8 mouse cellular contexts compared by ENCODE assay signal in the genomic region with DNA sequence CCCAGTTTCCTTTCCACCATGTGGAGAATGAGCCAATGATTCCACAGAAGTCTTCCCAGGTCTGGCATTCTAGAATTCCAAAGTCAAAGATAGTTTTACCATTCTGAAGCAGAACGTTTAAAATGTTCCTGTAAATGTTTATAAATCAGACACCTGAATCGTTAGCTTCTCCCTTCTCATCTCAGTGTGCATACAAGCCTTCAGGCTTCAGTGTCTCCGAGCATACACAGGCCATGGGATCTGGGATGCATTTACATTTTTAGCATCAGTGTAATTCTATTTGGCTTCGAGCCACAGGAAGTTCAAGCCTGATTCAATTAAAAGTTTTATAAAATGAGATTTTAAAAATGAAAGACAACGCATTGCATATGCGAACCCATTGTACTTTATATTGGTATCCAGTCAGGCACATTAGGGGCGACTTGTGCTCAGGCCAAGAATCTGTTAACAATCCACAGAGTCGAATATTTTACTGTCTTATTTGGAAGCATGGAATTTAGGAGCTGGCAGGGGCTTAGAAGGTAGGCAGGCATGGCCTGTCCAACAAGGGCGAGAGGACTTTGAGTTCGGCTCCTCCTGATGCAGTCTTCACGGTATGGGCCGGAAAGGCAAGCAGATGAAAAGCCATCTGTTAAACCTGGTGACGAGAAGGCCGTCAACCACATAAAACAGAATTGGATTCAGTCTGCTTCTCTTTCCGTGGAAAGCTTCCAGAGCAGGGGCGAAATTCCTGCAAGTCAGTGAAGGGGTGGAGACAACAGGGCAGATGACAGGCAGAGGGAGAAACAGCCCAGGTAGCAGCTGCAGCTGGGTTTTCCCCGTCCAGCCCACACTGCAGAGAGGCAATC.
DNase-seq lines count a peak whose midpoint lies in the region; ATAC-seq lines count a peak whose summit lies in the region.

No protein-coding gene starts in this region.

- peak overlapping the region; percentile 32; the same call in 1 of the 2 replicates for H3K4me2 ChIP-seq in heart, embryonic 16.5 days (ENCODE audit: low read depth, low read length)

- peak overlapping the region; percentile 89 for H3K27ac ChIP-seq in heart, embryonic 16.5 days (ENCODE audit: low read length)

- no peaks in the 10 kb centered on the region for H3K36me3 ChIP-seq in heart, embryonic 16.5 days (ENCODE audit: control insufficient read depth, insufficient read depth)

- H3K27me3 ChIP-seq in heart, embryonic 16.5 days (ENCODE audit: control insufficient read depth, insufficient read depth, low read length) = no peaks in the 10 kb centered on the region

- peak; percentile 53; the same call in 1 of the 2 replicates for ATAC-seq in heart, embryonic 16.5 days (replicated peaks; ENCODE audit: extremely low read depth, insufficient read depth, low FRiP score)

- no peak overlapping the region for H3K4me3 ChIP-seq in heart, embryonic 16.5 days (ENCODE audit: low read length)

- no peak for DNase-seq in heart, adult 18-20 months
- DNase-seq in cerebellum, postnatal 14 days = peak; percentile 25 to 31
- peak; percentile 39 to 57 for DNase-seq in kidney, postnatal 36 days
- peak; percentile 76 to 78 for DNase-seq in right cerebral cortex, adult 2 months (ENCODE audit: low spot score in 2 of 2)
- DNase-seq in adrenal gland, adult 18-20 months (ENCODE audit: low spot score in 2 of 2) = no peak
- no peak for DNase-seq in spleen, postnatal 4 days (ENCODE audit: low spot score in 2 of 2)
- DNase-seq in lung, adult 18-20 months = no peak

- 0 out of 2 replicates have a peak overlapping the region, but pooled peaks have one; percentile 26 for H3K9ac ChIP-seq in heart, embryonic 16.5 days (ENCODE audit: low read length)

- WGBS in heart, embryonic 16.5 days = 38% methylated on average over 17 of the region's 17 CpGs

- peaks cover 10% of the 10 kb centered on the region for H3K9me3 ChIP-seq in heart, embryonic 16.5 days (replicated peaks; ENCODE audit: control insufficient read depth, low read length)

- H3K4me1 ChIP-seq in heart, embryonic 16.5 days (ENCODE audit: control insufficient read depth, insufficient read depth, low read length) = peaks cover 27% of the 10 kb centered on the region

Comparison
In these comparisons a context has a peak if more than half of its experiments do, and no peak if none do; other contexts are left out.
1. DNase-seq: peak in cerebellum, postnatal 14 days (2 of 2), kidney, postnatal 36 days (2 of 2) and right cerebral cortex, adult 2 months (2 of 2); none in heart, adult 18-20 months (0 of 2), adrenal gland, adult 18-20 months (0 of 2), spleen, postnatal 4 days (0 of 2) and lung, adult 18-20 months (0 of 2).